23 mouse cellular contexts compared by ENCODE assay signal in genomic region chr7:30943909-30944635, GRCm38 (mm10). TPM values are rescaled to one million over a fixed set of nuclear protein-coding genes. Genes with fewer than 3 reads are reported as not detected.
A peak's percentile ranks its signal among the peaks of the same experiment; 100 is the strongest.
DNase-seq lines count a peak whose midpoint lies in the region; ATAC-seq and TF ChIP-seq lines count a peak whose summit lies in the region.
"Had no signal": no experiment of that assay in that cellular context is flagged by ENCODE, and none has a peak within 500 bp of the region (broad histone marks: within the 10 kb centered on the region; RNA-seq: fewer than 3 reads in every experiment).

Hamp (minus strand) TSS chr7:30944032.

- WGBS in intestine, embryonic 14.5 days = 72% methylated on average over 9 of the region's 9 CpGs
- WGBS in intestine, postnatal 0 days = 49% methylated on average over 9 of the region's 9 CpGs
- 86% methylated on average over 9 of the region's 9 CpGs for WGBS in thymus, adult 2 months
- 74% methylated on average over 9 of the region's 9 CpGs for WGBS in neural tube, embryonic 15.5 days

- H3K27me3 ChIP-seq in intestine, embryonic 14.5 days (replicated peaks; ENCODE audit: control insufficient read depth, insufficient read depth, low read length) = no peaks in the 10 kb centered on the region
- no peaks in the 10 kb centered on the region for H3K27me3 ChIP-seq in intestine, postnatal 0 days (replicated peaks; ENCODE audit: control insufficient read depth, insufficient read depth, low read length)
- no peaks in the 10 kb centered on the region for H3K27me3 ChIP-seq in thymus, adult 2 months (ENCODE audit: control insufficient read depth, insufficient read depth, low read length)
- no peaks in the 10 kb centered on the region for H3K27me3 ChIP-seq in neural tube, embryonic 15.5 days (replicated peaks)
- H3K27me3 ChIP-seq: embryonic facial prominence, embryonic 12.5 days; heart, embryonic 13.5 days; hindbrain, embryonic 12.5 days; midbrain, embryonic 13.5 days had no signal

- DNase-seq in heart, adult 11 months = peak; percentile 88
- DNase-seq in heart, postnatal 4 days = no peak
- DNase-seq in intestine, embryonic 14.5 days (ENCODE audit: low spot score) = no peak
- no peak for DNase-seq in thymus, adult 2 months
- DNase-seq in thymus, postnatal 25 days = no peak
- DNase-seq in gastrocnemius, adult 8-10 months (ENCODE audit: low spot score in 2 of 2) = no peak
- DNase-seq: adrenal gland, postnatal 36 days; cerebellum, adult 8-10 months; gastrocnemius, adult 2 months; kidney, adult 8-10 months; kidney, postnatal 4 days; lung, adult 18-20 months had no signal

- no peak within 1 kb of the TSS for H3K9ac ChIP-seq in intestine, embryonic 14.5 days (ENCODE audit: low read length)
- no peak within 1 kb of the TSS for H3K9ac ChIP-seq in intestine, postnatal 0 days (ENCODE audit: low read depth, low read length)
- H3K9ac ChIP-seq in neural tube, embryonic 15.5 days (replicated peaks) = no peak within 1 kb of the TSS
- H3K9ac ChIP-seq: embryonic facial prominence, embryonic 12.5 days; heart, embryonic 13.5 days; hindbrain, embryonic 12.5 days; midbrain, embryonic 13.5 days had no signal

- no peaks in the 10 kb centered on the region for H3K4me1 ChIP-seq in intestine, embryonic 14.5 days (replicated peaks; ENCODE audit: control insufficient read depth, insufficient read depth, low read length)
- H3K4me1 ChIP-seq in intestine, postnatal 0 days (replicated peaks; ENCODE audit: control insufficient read depth, insufficient read depth, low read length) = no peaks in the 10 kb centered on the region
- peaks cover 2% of the 10 kb centered on the region for H3K4me1 ChIP-seq in thymus, adult 2 months (replicated peaks; ENCODE audit: control insufficient read depth, insufficient read depth, low read length)
- no peaks in the 10 kb centered on the region for H3K4me1 ChIP-seq in neural tube, embryonic 15.5 days
- H3K4me1 ChIP-seq: embryonic facial prominence, embryonic 12.5 days; heart, embryonic 13.5 days; hindbrain, embryonic 12.5 days; midbrain, embryonic 13.5 days had no signal

- TF ChIP-seq POLR2A in thymus, adult 2 months (IDR thresholded peaks at IDR 0.05; ENCODE audit: control insufficient read depth, extremely low read depth, insufficient read depth, low read length, poor library complexity) = no peak

- TF ChIP-seq CTCF in intestine, postnatal 0 days (IDR thresholded peaks at IDR 0.05; ENCODE audit: low read depth) = no peak
- no peak for TF ChIP-seq CTCF in thymus, adult 2 months (IDR thresholded peaks at IDR 0.05; ENCODE audit: borderline replicate concordance, control insufficient read depth, extremely low read depth, insufficient read depth, low read length, poor library complexity)

- H3K27ac ChIP-seq in intestine, embryonic 14.5 days (ENCODE audit: low read depth) = no peak within 1 kb of the TSS
- no peak within 1 kb of the TSS for H3K27ac ChIP-seq in intestine, postnatal 0 days (ENCODE audit: low read depth, low read length)
- H3K27ac ChIP-seq in thymus, adult 2 months (ENCODE audit: control insufficient read depth, insufficient read depth, low read length) = no peak within 1 kb of the TSS
- no peak within 1 kb of the TSS for H3K27ac ChIP-seq in neural tube, embryonic 15.5 days (replicated peaks)
- H3K27ac ChIP-seq: embryonic facial prominence, embryonic 12.5 days; gastrocnemius, adult 2 months; heart, embryonic 13.5 days; hindbrain, embryonic 12.5 days; midbrain, embryonic 13.5 days had no signal

- H3K4me2 ChIP-seq in intestine, embryonic 14.5 days (ENCODE audit: low read length) = no peak within 1 kb of the TSS
- H3K4me2 ChIP-seq in intestine, postnatal 0 days (replicated peaks; ENCODE audit: low read depth) = no peak within 1 kb of the TSS
- H3K4me2 ChIP-seq in neural tube, embryonic 15.5 days = no peak within 1 kb of the TSS
- H3K4me2 ChIP-seq: embryonic facial prominence, embryonic 12.5 days; heart, embryonic 13.5 days; hindbrain, embryonic 12.5 days; midbrain, embryonic 13.5 days had no signal

- no peak within 1 kb of the TSS for H3K4me3 ChIP-seq in intestine, embryonic 14.5 days (ENCODE audit: low read depth, low read length)
- H3K4me3 ChIP-seq in intestine, postnatal 0 days (ENCODE audit: low read depth, low read length) = no peak within 1 kb of the TSS
- H3K4me3 ChIP-seq in thymus, adult 2 months (ENCODE audit: control insufficient read depth, insufficient read depth, low read length) = no peak within 1 kb of the TSS
- no peak within 1 kb of the TSS for H3K4me3 ChIP-seq in neural tube, embryonic 15.5 days (replicated peaks)
- H3K4me3 ChIP-seq: embryonic facial prominence, embryonic 12.5 days; gastrocnemius, adult 2 months; heart, embryonic 13.5 days; hindbrain, embryonic 12.5 days; midbrain, embryonic 13.5 days; myocyte had no signal

- H3K36me3 ChIP-seq in intestine, embryonic 14.5 days (ENCODE audit: control insufficient read depth, insufficient read depth, low read length) = peaks cover 19% of the 10 kb centered on the region
- H3K36me3 ChIP-seq in intestine, postnatal 0 days (ENCODE audit: control insufficient read depth, insufficient read depth) = peaks cover 10% of the 10 kb centered on the region
- H3K36me3 ChIP-seq in thymus, adult 2 months (ENCODE audit: control insufficient read depth, insufficient read depth, low read length) = peaks cover 10% of the 10 kb centered on the region
- H3K36me3 ChIP-seq in neural tube, embryonic 15.5 days = peaks cover 17% of the 10 kb centered on the region

- no peaks in the 10 kb centered on the region for H3K9me3 ChIP-seq in intestine, embryonic 14.5 days (ENCODE audit: control insufficient read depth, low read length)
- H3K9me3 ChIP-seq in intestine, postnatal 0 days (ENCODE audit: control insufficient read depth) = no peaks in the 10 kb centered on the region
- no peaks in the 10 kb centered on the region for H3K9me3 ChIP-seq in neural tube, embryonic 15.5 days (replicated peaks)
- H3K9me3 ChIP-seq: embryonic facial prominence, embryonic 12.5 days; heart, embryonic 13.5 days; hindbrain, embryonic 12.5 days; midbrain, embryonic 13.5 days had no signal

- ATAC-seq in intestine, embryonic 14.5 days (replicated peaks; ENCODE audit: low FRiP score, low TSS enrichment, low read depth) = 0 out of 2 replicates have a peak, but pooled peaks have one; percentile 21
- ATAC-seq in intestine, postnatal 0 days = no peak
- no peak for ATAC-seq in neural tube, embryonic 15.5 days (ENCODE audit: low FRiP score)
- ATAC-seq: midbrain, embryonic 13.5 days had no signal

RNA-seq across cellular contexts. Expression of gene Hamp, which starts in this region (rescaled TPM):
- 1 to 10 TPM; 1.6 to 1.9 TPM for total RNA-seq in heart, postnatal 4 days (2021)
- polyA plus RNA-seq in intestine, embryonic 14.5 days (2014; fragmentation: Nextera tagmentation; extraction: Ambion mirVana) = not detected in 2 replicates
- polyA plus RNA-seq in intestine, postnatal 0 days (2015; fragmentation: Nextera tagmentation; extraction: Ambion mirVana) = 0.43 TPM in 1 of 2 replicates, not detected in the other
- polyA plus RNA-seq in thymus, adult 2 months (2012; rRNA removed) = 23.6 and 33.1 TPM in 2 replicates
- total RNA-seq in gastrocnemius, adult 8-10 months (2022) = under 1 TPM in 1 of 4 experiments, not detected in 3; 0.86 TPM
- not detected in 2 replicates for polyA plus RNA-seq in neural tube, embryonic 15.5 days (2015; fragmentation: Nextera tagmentation; extraction: Ambion mirVana)
- total RNA-seq: common myeloid progenitor, adult 5-6 weeks; gastrocnemius, adult 2 months; layer of hippocampus, postnatal 14 days; left cerebral cortex, postnatal 14 days; neutrophil, adult 5-6 weeks had no signal
- polyA plus RNA-seq: embryonic facial prominence, embryonic 12.5 days; hindbrain, embryonic 12.5 days; midbrain, embryonic 13.5 days; myocyte had no signal

Comparison
In these comparisons a context has a peak if more than half of its experiments do, and no peak if none do; other contexts are left out.
1. RNA of gene Hamp (polyA plus RNA-seq): 23.6 to 33.1 TPM in thymus, adult 2 months; 0.43 TPM in intestine, postnatal 0 days, not detected in intestine, embryonic 14.5 days and not detected in neural tube, embryonic 15.5 days; every median in the first group is over 10 times any median in the second.
2. Peak in ATAC-seq in intestine, embryonic 14.5 days; RNA of the gene not detected or under 1 TPM.